Mouse (Mus musculus) liver, adult 2 months (tissue): ENCODE results near the gene Ccl5.

Experiments used
- CTCF ChIP-seq: fragments of 200-500 bp; IDR thresholded peaks from 2 replicates; pipeline ENCODE4 v1.5.1; 2011; ENCODE audit warnings: low read depth, low read length, control low read depth
- POLR2A ChIP-seq: fragments of 200-500 bp; IDR thresholded peaks from 2 replicates; pipeline ENCODE4 v1.6.1; 2011; ENCODE audit warnings: low read length, control low read depth; ENCODE audit not compliant: insufficient read depth; ENCODE audit errors: extremely low read depth

DNA sequence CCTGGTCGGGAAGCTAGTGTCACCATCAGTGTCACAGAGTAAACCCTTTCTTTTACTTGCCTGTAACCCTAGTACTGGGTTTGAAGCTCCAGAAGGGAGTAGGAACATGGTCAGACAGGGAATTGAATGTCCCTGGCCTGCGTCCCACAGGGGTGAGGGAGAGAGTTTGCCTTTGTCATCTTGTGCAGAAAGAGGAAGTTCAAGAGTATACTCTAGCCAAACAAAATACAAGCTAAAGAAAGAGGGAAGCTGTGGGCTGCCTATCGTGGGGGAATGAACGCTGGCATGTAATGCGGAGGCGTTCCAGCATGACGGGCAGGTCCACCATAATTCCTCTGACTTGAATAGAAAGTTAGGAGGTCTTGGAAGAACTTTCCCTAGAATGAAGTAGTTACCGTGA, 41.9 kb upstream of the Ccl5 start:
- TF ChIP-seq CTCF (no peak), POLR2A (no peak)
